Mouse (Mus musculus) embryonic facial prominence, embryonic 10.5 days (tissue): ENCODE results near the gene Myh4. TPM values are rescaled to one million over a fixed set of nuclear protein-coding genes. Genes with fewer than 3 reads are reported as not detected.

ENCODE experiments used
- DNase-seq: peaks from one replicate; pipeline ENCODE4 v3.0.0-alpha.2; 2017; ENCODE audit warnings: low spot score
- H3K27ac ChIP-seq: fragments of 300-500 bp; sonication (generic); replicated peaks from 2 replicates; pipeline ENCODE4 v1.5.1; 2016; ENCODE audit warnings: mild to moderate bottlenecking
- H3K27me3 ChIP-seq: fragments of 300-500 bp; sonication (generic); replicated peaks from 2 replicates; pipeline ENCODE4 v1.6.1; 2016; ENCODE audit warnings: low read depth, mild to moderate bottlenecking; ENCODE audit not compliant: poor library complexity, severe bottlenecking
- H3K36me3 ChIP-seq: fragments of 300-500 bp; sonication (generic); replicated peaks from 2 replicates; pipeline ENCODE4 v1.6.1; 2016; ENCODE audit warnings: mild to moderate bottlenecking, moderate library complexity
- H3K4me1 ChIP-seq: fragments of 300-500 bp; sonication (generic); 2 replicates; pipeline ENCODE4 v1.6.1; 2016
- H3K4me3 ChIP-seq: fragments of 300-500 bp; sonication (generic); 2 replicates; pipeline ENCODE4 v1.5.1; 2016; ENCODE audit warnings: mild to moderate bottlenecking, moderate library complexity
- H3K9me3 ChIP-seq: fragments of 300-500 bp; sonication (generic); 2 replicates; pipeline ENCODE4 v1.6.1; 2016; ENCODE audit warnings: mild to moderate bottlenecking
- WGBS: fragments of 180-500 bp; shearing (Covaris S2); methylation state at CpG from one replicate; pipeline ENCODE4 v1.1.7; 2016; 5-methylcytosine and 5-hydroxymethylcytosine counted together
- polyA plus RNA-seq: library from polyadenylated mRNA; unstranded; fragments of >200 nt; fragmentation: Nextera tagmentation; extraction: Ambion mirVana; gene quantifications from 2 replicates; pipeline ENCODE4 v1.2.1, GENCODE M21; 2016

The Myh4 gene
- polyA plus RNA-seq, 1 experiment from 2014 or later: 0.05 TPM

GRCm38 (mm10) chr11:67236799-67237198 lies 1.0 kb upstream of the Myh4 start:
- Histone ChIP-seq H3K27ac (no peak overlapping the region), H3K4me1 (no peaks in the 10 kb centered on the region), H3K4me3 (no peak overlapping the region), H3K36me3 (no peaks in the 10 kb centered on the region), H3K27me3 (no peaks in the 10 kb centered on the region), H3K9me3 (no peaks in the 10 kb centered on the region)
- DNase-seq: no peak
- 90% methylated on average over 9 of the region's 9 CpGs for WGBS

DNA sequence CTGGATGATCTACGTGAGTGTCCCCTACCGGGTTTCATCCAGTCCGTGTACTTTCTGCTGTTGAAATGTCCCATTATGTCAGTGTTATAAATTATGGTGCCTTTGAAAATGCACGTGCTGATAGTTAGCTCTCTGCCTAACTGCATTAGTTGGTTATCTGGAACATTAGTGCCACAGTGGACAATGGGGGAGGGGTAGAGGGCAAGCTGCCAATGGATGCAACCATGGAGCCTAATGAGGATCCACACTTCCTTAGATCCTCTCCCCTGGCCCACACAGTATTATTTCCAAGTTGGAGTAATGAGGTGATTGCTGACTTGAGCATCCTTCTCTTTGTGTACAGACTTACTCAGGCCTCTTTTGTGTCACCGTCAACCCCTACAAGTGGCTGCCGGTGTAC lies 3.2 kb downstream of the Myh4 start:
- Histone ChIP-seq H3K4me3 (no peak overlapping the region), H3K27ac (no peak overlapping the region), H3K36me3 (no peaks in the 10 kb centered on the region), H3K27me3 (no peaks in the 10 kb centered on the region), H3K4me1 (no peaks in the 10 kb centered on the region), H3K9me3 (no peaks in the 10 kb centered on the region)
- WGBS: 93% methylated on average over 6 of the region's 6 CpGs
- DNase-seq: no peak

DNA sequence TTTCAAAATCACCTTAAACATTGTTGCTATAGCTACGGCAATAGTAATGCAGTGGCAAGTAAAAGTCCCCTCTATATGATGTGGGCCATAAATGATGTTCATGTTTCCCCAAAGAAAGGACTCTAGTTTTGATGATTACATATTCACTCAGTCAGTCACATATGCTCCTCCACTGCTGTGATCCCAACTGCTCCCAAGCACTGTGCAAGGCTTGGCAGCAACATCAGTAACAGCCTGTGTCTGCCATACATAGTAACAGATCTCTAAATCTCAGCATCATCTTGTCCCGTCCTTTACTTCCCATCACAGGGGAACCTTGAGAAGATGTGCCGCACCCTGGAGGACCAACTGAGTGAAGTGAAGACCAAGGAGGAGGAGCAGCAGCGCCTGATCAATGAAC lies 15.9 kb downstream of the Myh4 start:
- Histone ChIP-seq H3K36me3 (no peaks in the 10 kb centered on the region), H3K9me3 (no peaks in the 10 kb centered on the region), H3K4me3 (no peak overlapping the region), H3K27me3 (no peaks in the 10 kb centered on the region), H3K27ac (no peak overlapping the region), H3K4me1 (no peaks in the 10 kb centered on the region)
- no peak for DNase-seq
- 88% methylated on average over 4 of the region's 4 CpGs for WGBS

DNA sequence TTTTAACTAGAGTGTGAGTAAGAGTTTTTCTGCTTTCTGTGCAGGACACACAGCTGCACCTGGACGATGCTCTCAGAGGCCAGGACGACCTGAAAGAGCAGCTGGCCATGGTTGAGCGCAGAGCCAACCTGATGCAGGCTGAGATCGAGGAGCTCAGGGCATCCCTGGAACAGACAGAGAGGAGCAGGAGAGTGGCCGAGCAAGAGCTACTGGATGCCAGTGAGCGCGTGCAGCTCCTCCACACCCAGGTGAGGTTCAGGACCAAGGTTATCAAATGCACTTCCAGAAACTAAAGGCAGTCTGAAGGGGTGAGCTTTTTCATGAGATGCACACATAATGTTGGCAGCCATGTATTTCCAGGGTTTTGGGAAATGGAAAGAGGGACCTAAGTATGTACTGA lies 19.2 kb downstream of the Myh4 start:
- no peak for DNase-seq
- Histone ChIP-seq H3K27me3 (no peaks in the 10 kb centered on the region), H3K36me3 (no peaks in the 10 kb centered on the region), H3K27ac (no peak overlapping the region), H3K9me3 (no peaks in the 10 kb centered on the region), H3K4me1 (no peaks in the 10 kb centered on the region), H3K4me3 (no peak overlapping the region)
- 82% methylated on average over 7 of the region's 7 CpGs for WGBS

- no peaks in the 10 kb centered on the region for H3K36me3 ChIP-seq
- H3K4me3 ChIP-seq: no peak overlapping the region
- 87% methylated on average over 6 of the region's 6 CpGs for WGBS
- no peaks in the 10 kb centered on the region for H3K9me3 ChIP-seq
- no peaks in the 10 kb centered on the region for H3K27me3 ChIP-seq
- H3K27ac ChIP-seq: no peak overlapping the region
- DNase-seq: no peak
- 0 out of 2 replicates have a peak, but pooled peaks cover 1% of the 10 kb centered on the region for H3K4me1 ChIP-seq
Measured at GRCm38 (mm10) chr11:67260956-67261355, 23.1 kb downstream of the Myh4 start.

DNA sequence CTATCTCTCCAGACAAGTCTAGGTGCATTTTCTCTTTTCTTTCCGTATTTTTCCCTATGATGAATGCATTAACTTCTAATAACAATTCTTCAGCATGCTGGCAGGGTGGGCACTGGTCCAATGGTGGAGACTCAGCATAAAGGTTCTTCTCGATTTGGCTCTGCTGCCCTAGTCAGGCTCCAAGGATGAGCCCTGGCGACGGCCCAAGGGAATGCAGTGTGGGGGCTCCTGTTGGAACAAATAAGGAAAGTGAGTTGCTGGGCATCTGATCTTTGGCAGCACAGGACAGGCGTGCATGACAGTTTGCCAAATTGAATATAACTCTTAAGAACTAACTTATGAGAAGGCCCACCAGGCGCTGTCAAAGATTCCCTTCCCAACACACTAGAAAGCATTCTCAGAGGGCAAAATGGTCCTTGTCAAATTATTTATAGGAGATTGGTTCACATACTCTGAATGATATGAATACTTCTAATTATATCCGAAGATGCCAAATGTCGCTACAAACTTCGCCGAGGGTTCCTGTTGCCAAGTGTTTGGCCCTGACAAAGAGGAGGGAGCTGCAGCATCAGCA lies 38.9 kb downstream of the Myh4 start, which contains the start of gene Myh8:
Gene Myh8, plus strand, starts transcription at position 524 of the 574 bp plus-strand sequence.
- no peak within 1 kb of the TSS for H3K27ac ChIP-seq
- H3K27me3 ChIP-seq: no peaks in the 10 kb centered on the region
- no peaks in the 10 kb centered on the region for H3K36me3 ChIP-seq
- no peaks in the 10 kb centered on the region for H3K9me3 ChIP-seq
- H3K4me3 ChIP-seq: no peak within 1 kb of the TSS
- H3K4me1 ChIP-seq: no peaks in the 10 kb centered on the region
- WGBS: 87% methylated on average over 10 of the region's 10 CpGs
- no peak for DNase-seq

- no peaks in the 10 kb centered on the region for H3K27me3 ChIP-seq
- WGBS: 81% methylated on average over 1 of the region's 1 CpGs
Measured at GRCm38 (mm10) chr11:67293440-67293839, 55.6 kb downstream of the Myh4 start.

More at GRCm38 (mm10) chr11:67293440-67293839, 55.6 kb downstream of the Myh4 start:
- Histone ChIP-seq H3K4me3 (no peak overlapping the region), H3K9me3 (no peaks in the 10 kb centered on the region), H3K4me1 (no peaks in the 10 kb centered on the region), H3K27ac (no peak overlapping the region), H3K36me3 (no peaks in the 10 kb centered on the region)
- no peak for DNase-seq

Other genes with a start within 250 kb of the Myh4 start
- 0.69 and 1.2 TPM in 2 replicates for gene Tmem220, start 212.9 kb upstream of the Myh4 start, polyA plus RNA-seq
- 30.4 and 32.6 TPM in 2 replicates for gene Adprm, start 185.4 kb upstream of the Myh4 start, polyA plus RNA-seq
- 23.7 and 26.4 TPM in 2 replicates for gene Sco1, start 185.4 kb upstream of the Myh4 start, polyA plus RNA-seq
- 0.21 and 0.30 TPM in 2 replicates for gene Myh3, start 159.7 kb upstream of the Myh4 start, polyA plus RNA-seq
- gene Myh2, start 67.0 kb upstream of the Myh4 start, polyA plus RNA-seq: 0.04 TPM in 1 of 2 replicates, not detected in the other
- not detected in 2 replicates for gene Myh1, start 38.0 kb upstream of the Myh4 start, polyA plus RNA-seq
- gene Myh8, start 39.1 kb downstream of the Myh4 start, polyA plus RNA-seq: 0.05 and 0.09 TPM in 2 replicates
- gene Myh13, start 83.6 kb downstream of the Myh4 start, polyA plus RNA-seq: 0.05 TPM in 1 of 2 replicates, not detected in the other
- 3.5 and 4.0 TPM in 2 replicates for gene Gas7, start 217.4 kb downstream of the Myh4 start, polyA plus RNA-seq